Mouse (Mus musculus) megakaryocyte, adult 5-6 weeks (primary cell): ENCODE data around the gene Kcnh2. TPM values are rescaled to one million over a fixed set of nuclear protein-coding genes. Genes with fewer than 3 reads are reported as not detected.

Experiments used
- ATAC-seq: 2 replicates; pipeline ENCODE4 v1.8.0; 2016; ENCODE audit warnings: mild to moderate bottlenecking, inconsistent platforms; ENCODE audit not compliant: poor library complexity, severe bottlenecking
- total RNA-seq, 2 experiments: library from RNA; stranded (forward) in 1 of 2; stranded (reverse) in 1 of 2; fragments of 153-499, 151-499 nt in 1 of 2; fragments of 221-1000, 200-1000 nt in 1 of 2; gene quantifications; 2 replicates each; pipeline versions ENCODE4 v1.2.3 to v1.2.4; 2015 to 2017

The Kcnh2 gene
- total RNA-seq, 2 experiments from 2014 or later: not detected

DNA sequence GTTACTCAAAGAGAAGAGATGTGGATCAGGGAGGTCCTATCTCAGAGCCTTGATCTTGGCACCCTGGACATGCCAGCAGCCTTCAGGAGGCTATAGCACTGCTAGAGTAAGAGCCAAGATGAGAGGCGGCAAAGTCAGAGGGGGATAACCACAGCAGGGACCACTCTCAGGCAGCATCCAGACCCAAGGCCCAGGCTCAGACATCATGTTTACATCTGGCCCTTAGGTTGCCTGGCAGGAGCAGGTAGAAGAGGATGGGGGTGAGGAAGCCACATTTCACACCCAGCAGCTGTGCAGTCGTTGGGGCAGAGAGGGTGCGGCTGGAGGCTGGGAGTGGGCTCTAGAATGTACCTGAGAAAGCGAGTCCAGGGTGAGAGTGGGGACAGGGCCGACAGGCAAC is 30.5 kb downstream of the Kcnh2 start:
- ATAC-seq: no peak

- ATAC-seq: no peak
Measured at GRCm38 (mm10) chr5:24320467-24320813, 31.0 kb downstream of the Kcnh2 start.

GRCm38 (mm10) chr5:24319776-24320466 is 31.5 kb downstream of the Kcnh2 start:
- ATAC-seq: no peak

- no peak for ATAC-seq
Measured at GRCm38 (mm10) chr5:24309223-24309622, 42.2 kb downstream of the Kcnh2 start.

DNA sequence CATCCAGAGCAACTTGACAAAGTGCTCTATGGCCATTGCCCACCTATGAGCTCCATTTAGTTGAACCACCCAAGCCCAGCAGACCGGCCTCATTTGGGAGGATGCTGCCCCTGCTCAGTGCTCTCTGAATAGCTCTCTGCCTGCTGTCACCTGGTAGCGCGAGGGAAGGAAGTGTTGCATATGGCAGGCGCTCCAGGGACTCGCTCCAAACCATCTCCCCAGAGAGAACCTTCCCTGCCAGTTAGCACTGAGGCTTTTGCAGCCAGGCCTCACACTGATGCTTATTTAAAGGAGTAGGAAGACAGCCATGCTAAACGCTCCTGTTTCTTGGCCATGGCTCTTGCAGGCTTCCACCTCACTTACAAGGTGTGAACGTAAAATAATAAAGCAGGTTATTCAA is 42.8 kb downstream of the Kcnh2 start:
- ATAC-seq: no peak

- no peak for ATAC-seq
Measured at GRCm38 (mm10) chr5:24307118-24307777, 44.2 kb downstream of the Kcnh2 start.

GRCm38 (mm10) chr5:24303199-24303598 is 48.2 kb downstream of the Kcnh2 start:
- ATAC-seq: peak; percentile 70

DNA sequence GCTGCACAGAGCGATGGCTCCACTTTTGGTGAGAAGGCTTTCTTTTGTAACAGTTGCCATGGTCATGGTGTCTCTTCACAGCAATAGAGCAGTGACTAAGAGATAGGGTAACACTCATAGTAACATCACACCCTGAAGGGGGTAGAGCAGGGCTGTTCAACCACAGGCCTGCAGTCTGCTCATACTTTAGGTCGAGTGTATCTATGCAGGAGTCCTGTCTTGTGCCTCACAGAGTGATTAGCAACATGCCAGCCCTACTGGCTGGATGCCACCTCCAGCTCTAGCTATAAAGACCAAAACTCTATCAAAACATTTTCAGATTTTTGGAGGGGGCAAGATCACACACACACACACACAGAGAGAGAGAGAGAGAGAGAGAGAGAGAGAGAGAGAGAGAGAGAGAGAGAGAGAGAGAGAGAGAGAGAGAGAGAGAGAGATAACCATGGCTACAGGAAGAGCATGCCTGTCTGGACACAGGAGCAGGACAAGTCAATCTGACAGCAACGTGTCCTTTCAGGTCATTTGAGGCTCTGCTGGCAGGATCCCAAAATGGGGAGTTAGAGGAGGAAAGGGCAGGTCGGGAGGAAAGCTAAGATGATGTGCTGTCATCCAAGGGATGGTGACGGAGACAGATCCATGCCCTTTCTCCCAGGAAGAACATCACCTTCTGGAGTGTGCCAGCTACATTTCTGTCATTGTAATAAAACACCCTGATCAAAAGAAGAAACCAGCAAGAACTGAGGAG is 51.4 kb downstream of the Kcnh2 start:
- no peak for ATAC-seq

GRCm38 (mm10) chr5:24291954-24292353 is 59.5 kb downstream of the Kcnh2 start:
- ATAC-seq: no peak

- ATAC-seq: no peak
Measured at GRCm38 (mm10) chr5:24286221-24286970, 65.0 kb downstream of the Kcnh2 start.

GRCm38 (mm10) chr5:24284145-24284544 is 67.3 kb downstream of the Kcnh2 start:
- ATAC-seq: no peak

GRCm38 (mm10) chr5:24283181-24283580 is 68.2 kb downstream of the Kcnh2 start:
- no peak for ATAC-seq

DNA sequence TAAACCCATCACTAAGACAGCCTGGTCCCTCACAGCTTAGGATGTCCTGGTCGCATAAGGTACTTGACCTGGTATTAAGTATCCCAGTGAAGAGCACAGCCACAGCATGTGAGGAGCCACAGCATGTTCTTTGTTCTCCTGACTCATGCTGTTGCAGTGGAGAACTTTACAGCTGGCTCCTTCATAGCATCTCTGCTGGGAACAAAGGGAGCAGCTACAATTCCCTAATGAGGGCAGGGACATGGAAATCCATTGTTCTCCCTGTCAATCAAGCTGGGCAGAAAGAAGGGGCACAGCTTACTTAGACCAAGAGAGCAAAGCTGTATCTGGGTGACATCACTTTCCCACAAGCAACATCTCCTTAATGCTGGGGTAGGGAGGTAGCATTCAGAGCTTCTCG is 70.9 kb downstream of the Kcnh2 start:
- no peak for ATAC-seq

GRCm38 (mm10) chr5:24279527-24279926 is 71.9 kb downstream of the Kcnh2 start:
- ATAC-seq: no peak

GRCm38 (mm10) chr5:24278206-24278605 is 73.2 kb downstream of the Kcnh2 start:
- no peak for ATAC-seq

- no peak for ATAC-seq
Measured at GRCm38 (mm10) chr5:24273683-24274621, 77.5 kb downstream of the Kcnh2 start.

GRCm38 (mm10) chr5:24270941-24271340 is 80.5 kb downstream of the Kcnh2 start:
- no peak for ATAC-seq
